ENCODE assay signal across 25 mouse cellular contexts in the genomic region with DNA sequence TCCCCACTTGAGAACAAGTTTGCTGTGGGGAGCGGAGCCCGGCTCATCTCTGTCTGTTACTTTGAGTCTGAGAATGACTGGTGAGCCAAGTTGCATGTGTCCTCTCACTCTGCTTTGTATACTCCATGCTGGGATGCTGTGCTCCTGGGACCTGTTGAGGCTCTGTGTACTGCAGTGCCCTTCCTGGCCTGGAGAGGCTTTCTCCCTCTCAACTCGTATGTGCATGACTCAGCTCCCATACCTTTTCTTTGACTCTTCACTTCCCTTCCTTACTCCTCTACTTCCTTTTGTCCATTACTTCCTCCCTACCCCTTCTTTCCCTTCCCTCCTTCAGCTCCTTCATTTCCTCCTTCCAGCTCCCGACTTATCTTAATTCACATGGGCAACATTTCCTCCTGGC. TPM values are rescaled to one million over a fixed set of nuclear protein-coding genes. Genes with fewer than 3 reads are reported as not detected.
"Had no signal": no experiment of that assay in that cellular context is flagged by ENCODE, and none has a peak within 500 bp of the region (broad histone marks: within the 10 kb centered on the region; RNA-seq: fewer than 3 reads in every experiment).

No protein-coding gene starts in this region.

- H3K4me1 ChIP-seq: liver, embryonic 15.5 days; lung, embryonic 15.5 days; midbrain, embryonic 10.5 days; midbrain, embryonic 12.5 days; neural tube, embryonic 13.5 days; neural tube, embryonic 15.5 days; stomach, embryonic 15.5 days had no signal

- H3K9ac ChIP-seq: liver, embryonic 15.5 days; liver, postnatal 0 days; lung, embryonic 15.5 days; midbrain, embryonic 12.5 days; neural tube, embryonic 13.5 days; neural tube, embryonic 15.5 days; stomach, embryonic 15.5 days had no signal

- H3K9me3 ChIP-seq: liver, embryonic 15.5 days; lung, embryonic 15.5 days; midbrain, embryonic 10.5 days; midbrain, embryonic 12.5 days; neural tube, embryonic 13.5 days; neural tube, embryonic 15.5 days; stomach, embryonic 15.5 days had no signal

- DNase-seq: liver, postnatal 0 days; lung, adult 2 months; lung, postnatal 14 days; lung, postnatal 36 days; midbrain, embryonic 14.5 days; retina, postnatal 1 day; right cerebral cortex, adult 18-20 months; thymus, adult 18-20 months; thymus, postnatal 14 days; thymus, postnatal 36 days had no signal

- H3K27ac ChIP-seq: liver, embryonic 15.5 days; lung, embryonic 15.5 days; macrophage; midbrain, embryonic 10.5 days; midbrain, embryonic 12.5 days; neural tube, embryonic 13.5 days; neural tube, embryonic 15.5 days; stomach, embryonic 15.5 days had no signal

- ATAC-seq: liver, postnatal 0 days; lung, postnatal 0 days; midbrain, embryonic 16.5 days had no signal

- H3K4me2 ChIP-seq: liver, embryonic 15.5 days; lung, embryonic 15.5 days; midbrain, embryonic 12.5 days; neural tube, embryonic 13.5 days; neural tube, embryonic 15.5 days; stomach, embryonic 15.5 days had no signal

- H3K4me3 ChIP-seq: liver, embryonic 15.5 days; lung, embryonic 15.5 days; midbrain, embryonic 10.5 days; midbrain, embryonic 12.5 days; myocyte; neural tube, embryonic 13.5 days; neural tube, embryonic 15.5 days; stomach, embryonic 15.5 days had no signal

- H3K27me3 ChIP-seq: liver, embryonic 15.5 days; lung, embryonic 15.5 days; midbrain, embryonic 12.5 days; neural tube, embryonic 13.5 days; neural tube, embryonic 15.5 days; stomach, embryonic 15.5 days had no signal

RNA-seq across cellular contexts. Expression of gene Kpna7, which starts 12.4 kb away (rescaled TPM):
- total RNA-seq: megakaryocyte, adult 5-6 weeks; megakaryocyte-erythroid progenitor cell, adult 5-6 weeks had no signal
- polyA plus RNA-seq: liver, postnatal 0 days; lung, adult 2 months; lung, embryonic 15.5 days; lung, postnatal 0 days; macrophage; midbrain, embryonic 10.5 days; midbrain, embryonic 12.5 days; midbrain, embryonic 14.5 days; midbrain, embryonic 16.5 days; myocyte; neural tube, embryonic 11.5 days; neural tube, embryonic 13.5 days; neural tube, embryonic 15.5 days; spleen, adult 2 months had no signal
